Mouse (Mus musculus) heart, embryonic 13.5 days (tissue): ENCODE results near the gene Ppp1cb. TPM values are rescaled to one million over a fixed set of nuclear protein-coding genes. Genes with fewer than 3 reads are reported as not detected.
"Not testable (repeated sequence)": the region's sequence is repeated elsewhere in the genome, so short reads cannot be mapped to it uniquely, and the experiment has no call there.

Source experiments
- ATAC-seq: fragments of 200-750 bp; cut with Nextera tagmentation; 2 replicates; pipeline ENCODE4 v1.8.0; 2017; ENCODE audit warnings: moderate TSS enrichment; ENCODE audit not compliant: insufficient number of reproducible peaks, low FRiP score, low TSS enrichment; ENCODE audit errors: extremely low read depth
- H3K27ac ChIP-seq: fragments of 300-500 bp; sonication (generic); replicated peaks from 2 replicates; pipeline ENCODE4 v1.5.1; 2015; ENCODE audit warnings: moderate library complexity, mild to moderate bottlenecking, inconsistent platforms
- H3K27me3 ChIP-seq: fragments of 300-500 bp; sonication (generic); replicated peaks from 2 replicates; pipeline ENCODE4 v1.6.1; 2015; ENCODE audit warnings: mild to moderate bottlenecking, inconsistent platforms
- H3K36me3 ChIP-seq: fragments of 300-500 bp; sonication (generic); 2 replicates; pipeline ENCODE4 v1.6.1; 2015; ENCODE audit warnings: mild to moderate bottlenecking, inconsistent platforms
- H3K4me1 ChIP-seq: fragments of 300-500 bp; sonication (generic); 2 replicates; pipeline ENCODE4 v1.6.1; 2015; ENCODE audit warnings: inconsistent platforms
- H3K4me2 ChIP-seq: fragments of 300-500 bp; sonication (generic); 2 replicates; pipeline ENCODE4 v1.6.1; 2015; ENCODE audit warnings: inconsistent platforms, mild to moderate bottlenecking, moderate library complexity
- H3K4me3 ChIP-seq: fragments of 300-500 bp; sonication (generic); 2 replicates; pipeline ENCODE4 v1.5.1; 2015; ENCODE audit warnings: moderate library complexity, mild to moderate bottlenecking, inconsistent platforms
- H3K9ac ChIP-seq: fragments of 300-500 bp; sonication (generic); 2 replicates; pipeline ENCODE4 v1.6.1; 2015; ENCODE audit warnings: inconsistent platforms, mild to moderate bottlenecking, moderate library complexity
- H3K9me3 ChIP-seq: fragments of 300-500 bp; sonication (generic); 2 replicates; pipeline ENCODE4 v1.6.1; 2016; ENCODE audit warnings: inconsistent platforms
- WGBS: fragments of 180-500 bp; shearing (Covaris S2); methylation state at CpG from one replicate; pipeline ENCODE4 v1.1.7; 2015; ENCODE audit warnings: mixed read lengths; 5-methylcytosine and 5-hydroxymethylcytosine counted together
- polyA plus RNA-seq: library from polyadenylated mRNA; unstranded; fragments of >200 nt; fragmentation: Nextera tagmentation; extraction: Ambion mirVana; gene quantifications from 2 replicates; pipeline ENCODE4 v1.2.1, GENCODE M21; 2015

Gene Ppp1cb
- polyA plus RNA-seq, 1 experiment from 2014 or later, result 217 TPM

GRCm38 (mm10) chr5:32423339-32424046 is 35.1 kb upstream of the Ppp1cb start:
- ATAC-seq, result no peak
- H3K27ac ChIP-seq, result no peak overlapping the region

GRCm38 (mm10) chr5:32424464-32424863 is 34.2 kb upstream of the Ppp1cb start:
- Histone ChIP-seq H3K9me3 (no peaks in the 10 kb centered on the region), H3K4me1 (peaks cover 28% of the 10 kb centered on the region), H3K4me3 (no peak overlapping the region), H3K27me3 (no peaks in the 10 kb centered on the region), H3K36me3 (no peaks in the 10 kb centered on the region), H3K4me2 (no peak overlapping the region), H3K9ac (no peak overlapping the region), H3K27ac (no peak overlapping the region)
- no peak for ATAC-seq
- 88% methylated on average over 8 of the region's 8 CpGs for WGBS

More at GRCm38 (mm10) chr5:32423339-32424046, 35.1 kb upstream of the Ppp1cb start:
- WGBS, result 56% methylated on average over 11 of the region's 11 CpGs
- Histone ChIP-seq H3K9ac (no peak overlapping the region), H3K9me3 (no peaks in the 10 kb centered on the region), H3K4me3 (no peak overlapping the region), H3K27me3 (no peaks in the 10 kb centered on the region), H3K36me3 (no peaks in the 10 kb centered on the region), H3K4me2 (no peak overlapping the region), H3K4me1 (peaks cover 28% of the 10 kb centered on the region)

GRCm38 (mm10) chr5:32425485-32426171 is 33.0 kb upstream of the Ppp1cb start:
- peaks cover 28% of the 10 kb centered on the region for H3K4me1 ChIP-seq
- no peaks in the 10 kb centered on the region for H3K36me3 ChIP-seq
- no peak overlapping the region for H3K27ac ChIP-seq
- WGBS, result 55% methylated on average over 14 of the region's 14 CpGs
- H3K4me2 ChIP-seq, result no peak overlapping the region
- no peaks in the 10 kb centered on the region for H3K27me3 ChIP-seq
- no peak for ATAC-seq
- H3K4me3 ChIP-seq, result no peak overlapping the region
- H3K9ac ChIP-seq, result no peak overlapping the region
- no peaks in the 10 kb centered on the region for H3K9me3 ChIP-seq

- no peak for ATAC-seq
- peaks cover 5% of the 10 kb centered on the region; the same call in 1 of the 2 replicates for H3K4me1 ChIP-seq
- H3K27me3 ChIP-seq, result no peaks in the 10 kb centered on the region
- H3K9ac ChIP-seq, result no peak overlapping the region
- WGBS, result 83% methylated on average over 1 of the region's 1 CpGs
- H3K27ac ChIP-seq, result no peak overlapping the region
- no peaks in the 10 kb centered on the region for H3K9me3 ChIP-seq
- no peak overlapping the region for H3K4me2 ChIP-seq
- no peak overlapping the region for H3K4me3 ChIP-seq
- no peaks in the 10 kb centered on the region for H3K36me3 ChIP-seq
Measured at GRCm38 (mm10) chr5:32430399-32430798, 28.2 kb upstream of the Ppp1cb start.

- WGBS, result 67% methylated on average over 3 of the region's 3 CpGs
Measured at GRCm38 (mm10) chr5:32434346-32434745, 24.3 kb upstream of the Ppp1cb start.

GRCm38 (mm10) chr5:32435612-32436011 is 23.0 kb upstream of the Ppp1cb start:
- H3K4me1 ChIP-seq, result no peaks in the 10 kb centered on the region
- no peaks in the 10 kb centered on the region for H3K9me3 ChIP-seq
- no peak overlapping the region for H3K4me3 ChIP-seq
- H3K9ac ChIP-seq, result no peak overlapping the region
- H3K4me2 ChIP-seq, result no peak overlapping the region
- ATAC-seq, result no peak
- no peak overlapping the region for H3K27ac ChIP-seq
- no peaks in the 10 kb centered on the region for H3K27me3 ChIP-seq
- H3K36me3 ChIP-seq, result no peaks in the 10 kb centered on the region
- WGBS, result 75% methylated on average over 3 of the region's 3 CpGs

More at GRCm38 (mm10) chr5:32434346-32434745, 24.3 kb upstream of the Ppp1cb start:
- not testable (repeated sequence) for H3K4me3 ChIP-seq, H3K27me3 ChIP-seq, ATAC-seq, H3K4me2 ChIP-seq, H3K9ac ChIP-seq, H3K36me3 ChIP-seq, H3K9me3 ChIP-seq, H3K4me1 ChIP-seq, H3K27ac ChIP-seq

- ATAC-seq, result no peak
- H3K9me3 ChIP-seq, result no peaks in the 10 kb centered on the region
- H3K4me3 ChIP-seq, result no peak overlapping the region
- no peaks in the 10 kb centered on the region for H3K36me3 ChIP-seq
- WGBS, result 53% methylated on average over 5 of the region's 5 CpGs
- no peak overlapping the region for H3K27ac ChIP-seq
- H3K9ac ChIP-seq, result no peak overlapping the region
- no peak overlapping the region for H3K4me2 ChIP-seq
- no peaks in the 10 kb centered on the region for H3K27me3 ChIP-seq
- no peaks in the 10 kb centered on the region for H3K4me1 ChIP-seq
Measured at GRCm38 (mm10) chr5:32437901-32438563, 20.6 kb upstream of the Ppp1cb start.

GRCm38 (mm10) chr5:32438564-32438922 is 20.1 kb upstream of the Ppp1cb start:
- H3K27me3 ChIP-seq, result no peaks in the 10 kb centered on the region
- H3K4me1 ChIP-seq, result no peaks in the 10 kb centered on the region
- H3K9ac ChIP-seq, result no peak overlapping the region
- H3K36me3 ChIP-seq, result no peaks in the 10 kb centered on the region
- no peak overlapping the region for H3K4me2 ChIP-seq
- ATAC-seq, result no peak
- no peaks in the 10 kb centered on the region for H3K9me3 ChIP-seq
- H3K27ac ChIP-seq, result no peak overlapping the region
- H3K4me3 ChIP-seq, result no peak overlapping the region
- WGBS, result 65% methylated on average over 2 of the region's 2 CpGs

- WGBS, result 61% methylated on average over 3 of the region's 3 CpGs
- H3K9me3 ChIP-seq, result no peaks in the 10 kb centered on the region
- peaks cover 6% of the 10 kb centered on the region; the same call in 1 of the 2 replicates for H3K4me1 ChIP-seq
- H3K36me3 ChIP-seq, result no peaks in the 10 kb centered on the region
- H3K27ac ChIP-seq, result no peak overlapping the region
- no peak overlapping the region for H3K4me2 ChIP-seq
- no peaks in the 10 kb centered on the region for H3K27me3 ChIP-seq
- no peak for ATAC-seq
- H3K9ac ChIP-seq, result no peak overlapping the region
- no peak overlapping the region for H3K4me3 ChIP-seq
Measured at GRCm38 (mm10) chr5:32441336-32441735, 17.3 kb upstream of the Ppp1cb start.

- ATAC-seq, result no peak
- no peaks in the 10 kb centered on the region for H3K36me3 ChIP-seq
- no peak overlapping the region for H3K9ac ChIP-seq
- no peak overlapping the region for H3K4me3 ChIP-seq
- peaks cover 11% of the 10 kb centered on the region for H3K4me1 ChIP-seq
- no peak overlapping the region for H3K27ac ChIP-seq
- no peaks in the 10 kb centered on the region for H3K27me3 ChIP-seq
- WGBS, result 82% methylated on average over 4 of the region's 4 CpGs
- H3K9me3 ChIP-seq, result no peaks in the 10 kb centered on the region
- H3K4me2 ChIP-seq, result no peak overlapping the region
Measured at GRCm38 (mm10) chr5:32441992-32442575, 16.6 kb upstream of the Ppp1cb start.

- H3K27me3 ChIP-seq, result no peaks in the 10 kb centered on the region
- WGBS, result 78% methylated on average over 3 of the region's 3 CpGs
- no peak overlapping the region for H3K9ac ChIP-seq
- no peak for ATAC-seq
- no peak overlapping the region for H3K4me3 ChIP-seq
- H3K4me2 ChIP-seq, result no peak overlapping the region
- H3K4me1 ChIP-seq, result peaks cover 11% of the 10 kb centered on the region
- no peaks in the 10 kb centered on the region for H3K36me3 ChIP-seq
- H3K27ac ChIP-seq, result no peak overlapping the region
- no peaks in the 10 kb centered on the region for H3K9me3 ChIP-seq
Measured at GRCm38 (mm10) chr5:32443906-32444305, 14.7 kb upstream of the Ppp1cb start.
